ENCODE assay signal across 20 mouse cellular contexts in the genomic region with DNA sequence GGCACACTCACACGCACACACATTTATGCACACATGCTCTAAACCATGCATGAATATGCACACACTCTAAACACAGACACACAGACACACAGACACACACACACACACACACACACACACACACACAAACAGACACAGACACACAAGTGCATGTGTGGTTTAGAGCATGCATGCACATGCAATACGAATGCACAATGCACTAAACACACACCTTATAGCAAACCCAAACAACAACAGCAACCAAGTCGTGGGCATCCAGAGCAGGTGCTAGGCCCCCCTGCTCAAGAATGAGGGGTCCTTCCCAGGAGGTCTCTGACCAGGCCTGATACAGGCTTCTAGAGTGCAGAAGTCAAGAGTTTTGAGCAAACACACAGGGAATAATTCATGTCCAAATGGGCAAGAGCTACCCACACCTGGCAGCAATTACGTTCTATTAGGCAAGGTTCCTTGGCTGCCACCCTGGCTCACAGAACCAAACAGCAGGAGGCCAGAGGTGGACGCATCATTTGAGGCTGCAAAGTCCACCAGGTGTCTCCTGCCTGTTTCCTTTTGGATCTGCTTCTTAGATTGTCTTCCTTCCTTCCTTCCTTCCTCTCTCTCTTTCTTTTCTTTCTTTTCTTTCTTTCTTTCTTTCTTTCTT. TPM values are rescaled to one million over a fixed set of nuclear protein-coding genes. Genes with fewer than 3 reads are reported as not detected.
A peak's percentile ranks its signal among the peaks of the same experiment; 100 is the strongest.
DNase-seq lines count a peak whose midpoint lies in the region; ATAC-seq and TF ChIP-seq lines count a peak whose summit lies in the region.
"Had no signal": no experiment of that assay in that cellular context is flagged by ENCODE, and none has a peak within 500 bp of the region (broad histone marks: within the 10 kb centered on the region; RNA-seq: fewer than 3 reads in every experiment).

No protein-coding gene starts in this region.

- no peaks in the 10 kb centered on the region for H3K4me1 ChIP-seq in intestine, postnatal 0 days (replicated peaks; ENCODE audit: control insufficient read depth, insufficient read depth, low read length)
- no peaks in the 10 kb centered on the region for H3K4me1 ChIP-seq in intestine, embryonic 16.5 days (ENCODE audit: control insufficient read depth, insufficient read depth, low read length)
- H3K4me1 ChIP-seq in limb, embryonic 10.5 days, result peaks cover 17% of the 10 kb centered on the region

- TF ChIP-seq CTCF in intestine, postnatal 0 days (IDR thresholded peaks at IDR 0.05; ENCODE audit: low read depth), result no peak

- no peak overlapping the region for H3K4me2 ChIP-seq in intestine, postnatal 0 days (replicated peaks; ENCODE audit: low read depth)
- H3K4me2 ChIP-seq in intestine, embryonic 16.5 days (ENCODE audit: low read depth, low read length), result no peak overlapping the region
- H3K4me2 ChIP-seq: embryonic facial prominence, embryonic 13.5 days; forebrain, embryonic 13.5 days; hindbrain, embryonic 13.5 days; intestine, embryonic 15.5 days had no signal

- H3K4me3 ChIP-seq in intestine, postnatal 0 days (ENCODE audit: low read depth, low read length), result no peak overlapping the region
- H3K4me3 ChIP-seq in intestine, embryonic 16.5 days (ENCODE audit: low read length), result no peak overlapping the region
- no peak overlapping the region for H3K4me3 ChIP-seq in limb, embryonic 10.5 days
- H3K4me3 ChIP-seq: embryonic facial prominence, embryonic 13.5 days; forebrain, embryonic 13.5 days; hindbrain, embryonic 13.5 days; intestine, embryonic 15.5 days had no signal

- peak; percentile 40 for DNase-seq in adrenal gland, postnatal 10 days
- DNase-seq in adrenal gland, postnatal 14 days, result no peak
- DNase-seq in adipocyte (ENCODE audit: low spot score), result peak; percentile 18
- peak; percentile 30 for DNase-seq in limb, embryonic 10.5 days (ENCODE audit: low spot score)
- DNase-seq in frontal cortex, adult 2 months (ENCODE audit: extremely low spot score in 1 of 2, low spot score in 1 of 2), result no peak
- DNase-seq in testis, postnatal 14 days (ENCODE audit: low spot score), result no peak
- DNase-seq: adrenal gland, adult 2 months; cerebellum, adult 11 months; cerebellum, adult 8-10 months; gastrocnemius, postnatal 14 days had no signal

- no peaks in the 10 kb centered on the region for H3K36me3 ChIP-seq in intestine, postnatal 0 days (ENCODE audit: control insufficient read depth, insufficient read depth)
- H3K36me3 ChIP-seq in intestine, embryonic 16.5 days (ENCODE audit: control insufficient read depth, insufficient read depth, low read length), result no peaks in the 10 kb centered on the region
- H3K36me3 ChIP-seq in limb, embryonic 10.5 days, result no peaks in the 10 kb centered on the region
- H3K36me3 ChIP-seq: embryonic facial prominence, embryonic 13.5 days; hindbrain, embryonic 13.5 days; intestine, embryonic 15.5 days had no signal

- H3K9me3 ChIP-seq in intestine, postnatal 0 days (ENCODE audit: control insufficient read depth), result no peaks in the 10 kb centered on the region
- H3K9me3 ChIP-seq in intestine, embryonic 16.5 days (ENCODE audit: control insufficient read depth, low read length), result no peaks in the 10 kb centered on the region
- H3K9me3 ChIP-seq in limb, embryonic 10.5 days (replicated peaks), result no peaks in the 10 kb centered on the region
- H3K9me3 ChIP-seq: embryonic facial prominence, embryonic 13.5 days; forebrain, embryonic 13.5 days; hindbrain, embryonic 13.5 days; intestine, embryonic 15.5 days had no signal

- no peak overlapping the region for H3K27ac ChIP-seq in intestine, postnatal 0 days (ENCODE audit: low read depth, low read length)
- H3K27ac ChIP-seq in intestine, embryonic 16.5 days (ENCODE audit: low read length), result no peak overlapping the region
- H3K27ac ChIP-seq in limb, embryonic 10.5 days, result no peak overlapping the region
- H3K27ac ChIP-seq: embryonic facial prominence, embryonic 13.5 days; forebrain, embryonic 13.5 days; hindbrain, embryonic 13.5 days; hindbrain, postnatal 0 days; intestine, embryonic 15.5 days had no signal

- no peak overlapping the region for H3K9ac ChIP-seq in intestine, postnatal 0 days (ENCODE audit: low read depth, low read length)
- no peak overlapping the region for H3K9ac ChIP-seq in intestine, embryonic 16.5 days (ENCODE audit: low read depth, low read length)
- H3K9ac ChIP-seq: embryonic facial prominence, embryonic 13.5 days; forebrain, embryonic 13.5 days; hindbrain, embryonic 13.5 days; intestine, embryonic 15.5 days had no signal

- peak; percentile 47; the same call in 1 of the 2 replicates for ATAC-seq in intestine, postnatal 0 days
- no peak for ATAC-seq in intestine, embryonic 16.5 days
- ATAC-seq: activated CD4-positive, CD25-positive, alpha-beta regulatory T cell, adult 4 months; hindbrain, postnatal 0 days; intestine, embryonic 15.5 days had no signal

- WGBS in intestine, postnatal 0 days, result 80% methylated on average over 5 of the region's 5 CpGs
- 85% methylated on average over 5 of the region's 5 CpGs for WGBS in intestine, embryonic 16.5 days
- 85% methylated on average over 5 of the region's 5 CpGs for WGBS in limb, embryonic 10.5 days

- no peaks in the 10 kb centered on the region; the same call in 1 of the 2 replicates for H3K27me3 ChIP-seq in intestine, postnatal 0 days (replicated peaks; ENCODE audit: control insufficient read depth, insufficient read depth, low read length)
- peaks cover 13% of the 10 kb centered on the region; the same call in 1 of the 2 replicates for H3K27me3 ChIP-seq in intestine, embryonic 16.5 days (replicated peaks; ENCODE audit: control insufficient read depth, insufficient read depth, low read length)
- peaks cover 36% of the 10 kb centered on the region for H3K27me3 ChIP-seq in limb, embryonic 10.5 days (ENCODE audit: low read depth, poor library complexity, severe bottlenecking)

RNA-seq across cellular contexts. Expression of a gene that starts 39.2 kb away (rescaled TPM):
- 1 to 10 TPM in 1 of 2 experiments, under 1 TPM in 1; 1.00 to 1.1 TPM for total RNA-seq in adrenal gland, postnatal 10 days (2021)
- 0.52 and 2.1 TPM in 2 replicates for total RNA-seq in adrenal gland, postnatal 14 days (2021)
- 0.92 and 1.2 TPM in 2 replicates for polyA plus RNA-seq in intestine, postnatal 0 days (2015; fragmentation: Nextera tagmentation; extraction: Ambion mirVana)
- polyA plus RNA-seq in intestine, embryonic 16.5 days (2015; fragmentation: Nextera tagmentation; extraction: Ambion mirVana), result 0.67 and 0.78 TPM in 2 replicates
- polyA plus RNA-seq in limb, embryonic 10.5 days (2016; fragmentation: Nextera tagmentation; extraction: Ambion mirVana), result not detected in 2 replicates
- 0.15 and 0.22 TPM in 2 replicates for polyA plus RNA-seq in frontal cortex, adult 2 months (2012; rRNA removed)
- total RNA-seq: gastrocnemius, postnatal 14 days; MEL had no signal
- polyA plus RNA-seq: forebrain, embryonic 13.5 days; Patski had no signal

Comparison
In these comparisons a context has a peak if more than half of its experiments do, and no peak if none do; other contexts are left out.
1. DNase-seq: peak in adrenal gland, postnatal 10 days (single experiment), adipocyte (single experiment) and limb, embryonic 10.5 days (single experiment); none in adrenal gland, postnatal 14 days (single experiment), frontal cortex, adult 2 months (0 of 2) and testis, postnatal 14 days (single experiment).